Mouse (Mus musculus) testis, adult 2 months (tissue): ENCODE data around the gene Plcg2.

Experiments
- CTCF ChIP-seq: fragments of 200-500 bp; IDR thresholded peaks from 2 replicates; pipeline ENCODE4 v1.5.1; 2012; ENCODE audit warnings: low read depth, mild to moderate bottlenecking, inconsistent platforms, low read length, moderate library complexity; ENCODE audit not compliant: control insufficient read depth, insufficient read depth, insufficient replicate concordance
- POLR2A ChIP-seq: fragments of 200-500 bp; IDR thresholded peaks from 2 replicates; pipeline ENCODE4 v1.6.1; 2012; ENCODE audit warnings: low read depth, mild to moderate bottlenecking, inconsistent platforms, low read length, moderate library complexity; ENCODE audit not compliant: control insufficient read depth

DNA sequence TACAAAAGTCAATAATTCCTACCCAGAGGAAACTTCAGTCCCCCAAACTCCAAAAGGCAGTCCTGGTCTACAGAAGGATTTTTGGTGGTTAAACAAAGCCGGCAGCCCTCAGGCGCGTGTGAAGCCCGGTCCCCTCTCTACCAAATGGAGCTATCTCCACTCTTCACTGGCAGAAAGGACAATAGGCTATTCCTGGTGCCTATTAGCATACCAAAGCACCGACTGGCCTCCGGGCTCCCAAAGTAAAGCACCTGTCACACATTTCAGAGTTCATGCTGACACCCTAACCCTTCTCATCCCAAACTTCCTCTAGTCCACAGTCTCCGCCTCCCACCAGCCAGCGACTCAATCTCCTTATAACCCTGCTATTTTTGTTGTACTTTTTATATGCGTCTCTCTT lies 4.5 kb upstream of the Plcg2 start:
- no peak for TF ChIP-seq CTCF
- TF ChIP-seq POLR2A, result no peak
